Mouse (Mus musculus) megakaryocyte, embryonic 14.5 days (primary cell): Measurements from ENCODE around the gene Rinl. TPM values are rescaled to one million over a fixed set of nuclear protein-coding genes. Genes with fewer than 3 reads are reported as not detected.

ENCODE experiments used
- H3K27me3 ChIP-seq: replicated peaks from 2 replicates; pipeline ENCODE3; 2012; ENCODE audit warnings: inconsistent platforms
- H3K36me3 ChIP-seq: replicated peaks from 2 replicates; pipeline ENCODE3; 2012; ENCODE audit warnings: low read length, inconsistent platforms, mixed read lengths
- H3K4me1 ChIP-seq: 2 replicates; pipeline ENCODE4 v1.6.1; 2012; ENCODE audit warnings: inconsistent platforms
- H3K4me3 ChIP-seq: replicated peaks from 2 replicates; pipeline ENCODE3; 2012; ENCODE audit warnings: moderate library complexity, mild to moderate bottlenecking, inconsistent platforms
- H3K9me3 ChIP-seq: 2 replicates; pipeline ENCODE4 v1.6.1; 2012; ENCODE audit warnings: inconsistent platforms
- FLI1 ChIP-seq: IDR thresholded peaks from 2 replicates; pipeline ENCODE4 v1.6.1; 2012; ENCODE audit warnings: low read length, inconsistent platforms, mixed read lengths
- GATA1 ChIP-seq: IDR thresholded peaks from 3 replicates; pipeline ENCODE4 v1.6.1; 2012; ENCODE audit warnings: mixed read lengths, low read length, inconsistent platforms, borderline replicate concordance
- polyA plus RNA-seq: library from polyadenylated mRNA; stranded (reverse); fragments of >175 nt; gene quantifications from 2 replicates; pipeline ENCODE4 v1.2.3, GENCODE M21; 2012; ENCODE audit warnings: low replicate concordance; ENCODE audit not compliant: insufficient read depth

Gene Rinl
- polyA plus RNA-seq, 1 experiment, result 66.7 TPM

GRCm38 (mm10) chr7:28814306-28815034 is 25.7 kb downstream of the Rinl start:
- TF ChIP-seq GATA1 (no peak), FLI1 (no peak)
- Histone ChIP-seq H3K9me3 (no peaks in the 10 kb centered on the region), H3K36me3 (peaks cover 76% of the 10 kb centered on the region), H3K4me1 (peaks cover 78% of the 10 kb centered on the region), H3K4me3 (no peak overlapping the region), H3K27me3 (no peaks in the 10 kb centered on the region)

GRCm38 (mm10) chr7:28815230-28815629 is 26.5 kb downstream of the Rinl start:
- H3K36me3 ChIP-seq, result peaks cover 84% of the 10 kb centered on the region
- H3K27me3 ChIP-seq, result no peaks in the 10 kb centered on the region
- H3K4me1 ChIP-seq, result peaks cover 82% of the 10 kb centered on the region
- H3K9me3 ChIP-seq, result no peaks in the 10 kb centered on the region
- no peak for TF ChIP-seq GATA1
- TF ChIP-seq FLI1, result no peak
- no peak overlapping the region for H3K4me3 ChIP-seq

GRCm38 (mm10) chr7:28816201-28816600 is 27.4 kb downstream of the Rinl start:
- H3K36me3 ChIP-seq, result peaks cover 93% of the 10 kb centered on the region
- H3K4me1 ChIP-seq, result peaks cover 92% of the 10 kb centered on the region
- no peaks in the 10 kb centered on the region for H3K27me3 ChIP-seq
- no peak for TF ChIP-seq FLI1
- no peak for TF ChIP-seq GATA1
- H3K4me3 ChIP-seq, result peak overlapping the region; percentile 11
- H3K9me3 ChIP-seq, result no peaks in the 10 kb centered on the region

- no peaks in the 10 kb centered on the region for H3K27me3 ChIP-seq
- peaks cover 98% of the 10 kb centered on the region for H3K4me1 ChIP-seq
- no peaks in the 10 kb centered on the region for H3K9me3 ChIP-seq
- H3K36me3 ChIP-seq, result peaks cover 99% of the 10 kb centered on the region
- peak overlapping the region; percentile 76 for H3K4me3 ChIP-seq
- TF ChIP-seq FLI1, result no peak
- TF ChIP-seq GATA1, result no peak
Measured at GRCm38 (mm10) chr7:28816920-28817319, 28.2 kb downstream of the Rinl start.

GRCm38 (mm10) chr7:28817524-28817923 is 28.8 kb downstream of the Rinl start:
- no peak overlapping the region for H3K4me3 ChIP-seq
- H3K4me1 ChIP-seq, result peaks cover 98% of the 10 kb centered on the region
- peaks cover 99% of the 10 kb centered on the region for H3K36me3 ChIP-seq
- no peaks in the 10 kb centered on the region for H3K9me3 ChIP-seq
- no peaks in the 10 kb centered on the region for H3K27me3 ChIP-seq
- TF ChIP-seq FLI1, result no peak

- peaks cover 98% of the 10 kb centered on the region for H3K4me1 ChIP-seq
Measured at GRCm38 (mm10) chr7:28817957-28818356, 29.2 kb downstream of the Rinl start.

GRCm38 (mm10) chr7:28818436-28818835 is 29.7 kb downstream of the Rinl start:
- TF ChIP-seq GATA1, result no peak
- no peak for TF ChIP-seq FLI1
- H3K36me3 ChIP-seq, result peaks cover 99% of the 10 kb centered on the region
- no peak overlapping the region for H3K4me3 ChIP-seq
- H3K9me3 ChIP-seq, result no peaks in the 10 kb centered on the region
- H3K4me1 ChIP-seq, result peaks cover 98% of the 10 kb centered on the region
- no peaks in the 10 kb centered on the region for H3K27me3 ChIP-seq

More at GRCm38 (mm10) chr7:28817957-28818356, 29.2 kb downstream of the Rinl start:
- Histone ChIP-seq H3K9me3 (no peaks in the 10 kb centered on the region), H3K4me3 (no peak overlapping the region), H3K36me3 (peaks cover 99% of the 10 kb centered on the region), H3K27me3 (no peaks in the 10 kb centered on the region)
- TF ChIP-seq FLI1, result no peak
- TF ChIP-seq GATA1, result no peak

- H3K36me3 ChIP-seq, result peaks cover 95% of the 10 kb centered on the region
- H3K4me3 ChIP-seq, result no peak overlapping the region
- H3K9me3 ChIP-seq, result no peaks in the 10 kb centered on the region
- H3K27me3 ChIP-seq, result no peaks in the 10 kb centered on the region
- TF ChIP-seq GATA1, result no peak
- TF ChIP-seq FLI1, result no peak
- H3K4me1 ChIP-seq, result peaks cover 98% of the 10 kb centered on the region
Measured at GRCm38 (mm10) chr7:28818861-28819452, 30.2 kb downstream of the Rinl start.

GRCm38 (mm10) chr7:28819571-28819970 is 30.8 kb downstream of the Rinl start:
- H3K4me1 ChIP-seq, result peaks cover 98% of the 10 kb centered on the region
- no peak for TF ChIP-seq GATA1
- no peak for TF ChIP-seq FLI1
- H3K36me3 ChIP-seq, result peaks cover 89% of the 10 kb centered on the region
- H3K9me3 ChIP-seq, result no peaks in the 10 kb centered on the region
- no peak overlapping the region for H3K4me3 ChIP-seq
- H3K27me3 ChIP-seq, result no peaks in the 10 kb centered on the region

GRCm38 (mm10) chr7:28820358-28821260 is 31.8 kb downstream of the Rinl start:
- TF ChIP-seq GATA1, result no peak
- TF ChIP-seq FLI1, result no peak
- Histone ChIP-seq H3K4me3 (no peak overlapping the region), H3K36me3 (peaks cover 78% of the 10 kb centered on the region), H3K27me3 (no peaks in the 10 kb centered on the region), H3K4me1 (peaks cover 93% of the 10 kb centered on the region), H3K9me3 (no peaks in the 10 kb centered on the region)
